Mouse (Mus musculus): ENCODE data around the gene Omt2a.

- no peak for TF ChIP-seq POLR2A (IDR thresholded peaks at IDR 0.05; ENCODE audit: control insufficient read depth, low read depth, low read length)
- no peak for TF ChIP-seq CTCF (IDR thresholded peaks at IDR 0.05; ENCODE audit: control insufficient read depth, insufficient read depth, insufficient replicate concordance, low read depth, low read length)
Measured at GRCm38 (mm10) chr9:78319499-78319898, 4.9 kb upstream of the Omt2a start.
